Mouse (Mus musculus) T-cell, adult 66 days (primary cell): ENCODE measurements around the gene Gipr. TPM values are rescaled to one million over a fixed set of nuclear protein-coding genes. Genes with fewer than 3 reads are reported as not detected.

Experiments used
- total RNA-seq, 2 experiments: library from RNA; stranded (reverse); gene quantifications; 3 replicates in 1 of 2; 4 replicates in 1 of 2; pipeline ENCODE4 v1.2.4; 2023

Gene Gipr
- total RNA-seq: not detected

GRCm38 (mm10) chr7:19165656-19166423 is at the start of gene Gipr:
Gipr (minus strand) TSS chr7:19166127.

GRCm38 (mm10) chr7:19211996-19212755 is 46.2 kb upstream of the Gipr start, which contains the start of gene Gpr4:
Gpr4 (plus strand) TSS chr7:19212538.

GRCm38 (mm10) chr7:19175708-19176515 is 10.0 kb upstream of the Gipr start, which contains the start of gene Eml2:
Eml2 (plus strand) TSS chr7:19176421.

GRCm38 (mm10) chr7:19149626-19150025 is 16.3 kb downstream of the Gipr start, which contains the start of gene Snrpd2:
Snrpd2 (plus strand) TSS chr7:19149722.

GRCm38 (mm10) chr7:19148875-19149541 is 16.9 kb downstream of the Gipr start, which contains the start of gene Qpctl:
Qpctl (minus strand) TSS chr7:19149291.

GRCm38 (mm10) chr7:19119631-19120429 is 46.1 kb downstream of the Gipr start, which contains the start of gene Fbxo46:
Fbxo46 (plus strand) TSS chr7:19119859.

GRCm38 (mm10) chr7:19118028-19118771 is 47.7 kb downstream of the Gipr start, which contains the start of gene Gm4969:
Gm4969 (minus strand) TSS chr7:19118368.

Other genes starting within 250 kb of the Gipr start
- gene Nova2, start 240.2 kb downstream of the Gipr start, total RNA-seq: not detected
- not detected for gene Nanos2, start 178.7 kb downstream of the Gipr start, total RNA-seq
- 1 to 10 TPM; 1.0 to 1.6 TPM for gene Mypop, start 174.9 kb downstream of the Gipr start, total RNA-seq
- gene Irf2bp1, start 162.1 kb downstream of the Gipr start, total RNA-seq: 10 to 100 TPM; 33.2 to 36.6 TPM
- not detected for gene Foxa3, start 142.6 kb downstream of the Gipr start, total RNA-seq
- gene Sympk, start 141.8 kb downstream of the Gipr start, total RNA-seq: 100 to 1,000 TPM; 112 to 115 TPM
- under 1 TPM; 0.47 to 0.70 TPM for gene Rsph6a, start 111.4 kb downstream of the Gipr start, total RNA-seq
- gene Dmwd, start 89.9 kb downstream of the Gipr start, total RNA-seq: 1 to 10 TPM; 1.2 TPM
- 1 to 10 TPM in 1 of 2 experiments, under 1 TPM in 1; 0.83 to 2.7 TPM for gene Dmpk, start 82.3 kb downstream of the Gipr start, total RNA-seq
- gene Six5, start 71.5 kb downstream of the Gipr start, total RNA-seq: under 1 TPM; 0.58 to 0.74 TPM
- not detected for gene Gm4969, start 47.8 kb downstream of the Gipr start, total RNA-seq
- 10 to 100 TPM; 25.7 to 28.5 TPM for gene Fbxo46, start 46.3 kb downstream of the Gipr start, total RNA-seq
- gene Qpctl, start 16.8 kb downstream of the Gipr start, total RNA-seq: 10 to 100 TPM; 11.9 to 14.8 TPM
- gene Snrpd2, start 16.4 kb downstream of the Gipr start, total RNA-seq: 10 to 100 TPM; 91.4 to 93.7 TPM
- gene Eml2, start 10.3 kb upstream of the Gipr start, total RNA-seq: 10 to 100 TPM; 15.3 to 17.8 TPM
- gene Gpr4, start 46.4 kb upstream of the Gipr start, total RNA-seq: not detected
- gene Opa3, start 62.2 kb upstream of the Gipr start, total RNA-seq: 10 to 100 TPM; 45.0 to 46.4 TPM
- gene Vasp, start 105.7 kb upstream of the Gipr start, total RNA-seq: 100 to 1,000 TPM; 335 to 340 TPM
- gene Ppm1n, start 113.9 kb upstream of the Gipr start, total RNA-seq: 1 to 10 TPM in 1 of 2 experiments, under 1 TPM in 1; 0.44 to 1.2 TPM
- not detected for gene Rtn2, start 116.5 kb upstream of the Gipr start, total RNA-seq
- gene Fosb, start 143.9 kb upstream of the Gipr start, total RNA-seq: 100 to 1,000 TPM in 1 of 2 experiments, 10 to 100 TPM in 1; 90.5 to 127 TPM
- gene Ercc1, start 178.7 kb upstream of the Gipr start, total RNA-seq: 10 to 100 TPM; 66.3 to 78.5 TPM
- gene Cd3eap, start 193.4 kb upstream of the Gipr start, total RNA-seq: 10 to 100 TPM; 13.1 to 14.6 TPM
- gene Ppp1r13l, start 193.6 kb upstream of the Gipr start, total RNA-seq: 1 to 10 TPM; 1.1 to 1.6 TPM
- gene Ercc2, start 215.9 kb upstream of the Gipr start, total RNA-seq: 10 to 100 TPM; 75.2 to 85.1 TPM
- 1 to 10 TPM; 3.0 to 4.6 TPM for gene Klc3, start 238.0 kb upstream of the Gipr start, total RNA-seq
- not detected for gene Ckm, start 238.6 kb upstream of the Gipr start, total RNA-seq